Comparison of ENCODE assay signal across 8 mouse cellular contexts in the genomic region with DNA sequence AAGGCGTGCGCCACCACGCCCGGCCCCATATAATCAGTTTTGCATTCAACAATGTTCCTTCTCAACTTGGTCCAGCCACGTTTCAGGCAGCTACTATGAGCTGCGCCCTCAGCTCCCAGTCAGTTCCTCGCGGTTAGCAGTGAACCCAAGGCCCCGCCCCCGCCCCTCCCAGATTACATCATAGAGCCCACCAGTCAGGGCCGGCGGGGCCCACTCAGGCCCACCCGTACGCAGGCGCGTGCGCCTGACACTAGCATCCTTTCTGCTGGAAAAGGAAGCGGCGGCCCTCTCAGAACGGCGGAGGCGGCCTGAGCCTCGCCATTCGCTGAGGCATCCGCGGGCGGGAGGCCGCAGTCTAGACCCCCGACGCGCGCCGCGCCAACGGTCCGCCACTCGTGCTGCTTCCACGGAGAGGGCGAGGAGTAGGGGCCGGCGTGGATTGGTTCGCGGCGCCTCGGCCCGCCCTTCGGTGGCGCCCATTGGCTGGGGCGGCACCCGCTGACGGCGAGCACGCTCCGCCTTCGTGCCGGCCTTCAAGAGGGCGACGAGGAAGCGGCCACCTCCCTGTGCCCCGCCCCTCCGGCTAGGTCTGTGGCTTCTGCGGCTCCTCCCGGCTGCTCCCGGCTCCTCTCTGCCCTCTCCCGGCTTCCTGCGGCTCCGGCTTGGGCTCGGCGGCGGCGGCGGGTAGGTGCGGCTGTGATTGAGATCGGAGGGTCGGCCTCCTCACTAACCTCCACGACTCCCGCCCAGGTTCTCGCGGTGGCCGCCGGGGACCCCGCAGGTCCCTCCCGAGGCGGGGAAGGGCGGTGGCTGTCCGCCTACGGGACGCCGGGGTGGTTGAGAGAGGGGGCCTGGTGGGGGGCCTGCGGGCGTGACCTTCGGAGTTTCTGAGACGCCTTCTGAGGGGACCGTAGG. TPM values are rescaled to one million over a fixed set of nuclear protein-coding genes. Genes with fewer than 3 reads are reported as not detected.
DNase-seq lines count a peak whose midpoint lies in the region; ATAC-seq lines count a peak whose summit lies in the region.

A gene (plus strand): TSS at position 204 of the 915 bp plus-strand sequence.

- H3K27me3 ChIP-seq in forebrain, embryonic 11.5 days (ENCODE audit: control insufficient read depth, insufficient read depth, low read length), result no peaks in the 10 kb centered on the region
- H3K27me3 ChIP-seq in heart, embryonic 16.5 days (ENCODE audit: control insufficient read depth, insufficient read depth, low read length), result no peaks in the 10 kb centered on the region
- H3K27me3 ChIP-seq in liver, embryonic 15.5 days, result peaks cover 23% of the 10 kb centered on the region
- H3K27me3 ChIP-seq in neural tube, embryonic 12.5 days (replicated peaks), result no peaks in the 10 kb centered on the region

- peak within 1 kb of the TSS; percentile 84 for H3K4me2 ChIP-seq in forebrain, embryonic 11.5 days (ENCODE audit: low read depth, low read length, severe bottlenecking)
- peak within 1 kb of the TSS; percentile 78 for H3K4me2 ChIP-seq in heart, embryonic 16.5 days (ENCODE audit: low read depth, low read length)
- peak within 1 kb of the TSS; percentile 97 for H3K4me2 ChIP-seq in liver, embryonic 15.5 days
- peak within 1 kb of the TSS; percentile 86 for H3K4me2 ChIP-seq in neural tube, embryonic 12.5 days (replicated peaks)

- peak; percentile 94 for DNase-seq in CD8-positive naive resting alpha-beta T cell, adult 2 months (ENCODE audit: low read depth in 2 of 2, low spot score in 2 of 2)
- DNase-seq in c-Kit-positive CD71-negative TER-119-negative erythroid progenitor cells, embryonic 14.5 days (ENCODE audit: low read depth), result peak; percentile 81
- peak; percentile 98 for DNase-seq in forebrain, embryonic 11.5 days (ENCODE audit: low spot score)
- peak; percentile 98 to 99 for DNase-seq in kidney, postnatal 36 days
- peak; percentile 97 for DNase-seq in telencephalon, adult 2 months (ENCODE audit: low read depth, low spot score)

- no peaks in the 10 kb centered on the region for H3K36me3 ChIP-seq in forebrain, embryonic 11.5 days (ENCODE audit: control insufficient read depth, insufficient read depth, low read length)
- no peaks in the 10 kb centered on the region for H3K36me3 ChIP-seq in heart, embryonic 16.5 days (ENCODE audit: control insufficient read depth, insufficient read depth)
- H3K36me3 ChIP-seq in liver, embryonic 15.5 days (replicated peaks), result no peaks in the 10 kb centered on the region
- no peaks in the 10 kb centered on the region for H3K36me3 ChIP-seq in neural tube, embryonic 12.5 days

- peak within 1 kb of the TSS; percentile 96 for H3K27ac ChIP-seq in forebrain, embryonic 11.5 days (ENCODE audit: low read depth, low read length)
- peak within 1 kb of the TSS; percentile 98 for H3K27ac ChIP-seq in heart, embryonic 16.5 days (ENCODE audit: low read length)
- peak within 1 kb of the TSS; percentile 87 for H3K27ac ChIP-seq in liver, embryonic 15.5 days (replicated peaks)
- peak within 1 kb of the TSS; percentile 89 for H3K27ac ChIP-seq in neural tube, embryonic 12.5 days

- 0 out of 2 replicates have a peak, but pooled peaks cover 4% of the 10 kb centered on the region for H3K4me1 ChIP-seq in forebrain, embryonic 11.5 days (replicated peaks; ENCODE audit: control insufficient read depth, insufficient read depth, low read length)
- H3K4me1 ChIP-seq in heart, embryonic 16.5 days (ENCODE audit: control insufficient read depth, insufficient read depth, low read length), result peaks cover 16% of the 10 kb centered on the region
- H3K4me1 ChIP-seq in liver, embryonic 15.5 days (replicated peaks), result peaks cover 26% of the 10 kb centered on the region
- peaks cover 16% of the 10 kb centered on the region for H3K4me1 ChIP-seq in neural tube, embryonic 12.5 days

- peak; percentile 98 for ATAC-seq in forebrain, embryonic 11.5 days (replicated peaks; ENCODE audit: low FRiP score)
- ATAC-seq in heart, embryonic 16.5 days (replicated peaks; ENCODE audit: extremely low read depth, insufficient read depth, low FRiP score), result peak; percentile 96
- ATAC-seq in liver, embryonic 15.5 days (ENCODE audit: insufficient read depth), result peak; percentile 98
- peak; percentile 99 for ATAC-seq in neural tube, embryonic 12.5 days (ENCODE audit: low FRiP score, low read depth)

- H3K9ac ChIP-seq in forebrain, embryonic 11.5 days (ENCODE audit: low read length), result peak within 1 kb of the TSS; percentile 83
- H3K9ac ChIP-seq in heart, embryonic 16.5 days (ENCODE audit: low read length), result peak within 1 kb of the TSS; percentile 99
- H3K9ac ChIP-seq in liver, embryonic 15.5 days, result peak within 1 kb of the TSS; percentile 61
- peak within 1 kb of the TSS; percentile 86 for H3K9ac ChIP-seq in neural tube, embryonic 12.5 days

- H3K9me3 ChIP-seq in forebrain, embryonic 11.5 days (ENCODE audit: control insufficient read depth, low read length), result no peaks in the 10 kb centered on the region
- no peaks in the 10 kb centered on the region for H3K9me3 ChIP-seq in heart, embryonic 16.5 days (replicated peaks; ENCODE audit: control insufficient read depth, low read length)
- no peaks in the 10 kb centered on the region for H3K9me3 ChIP-seq in liver, embryonic 15.5 days (replicated peaks)
- no peaks in the 10 kb centered on the region for H3K9me3 ChIP-seq in neural tube, embryonic 12.5 days

- WGBS in forebrain, embryonic 11.5 days, result under 1% methylated on average over 90 of the region's 94 CpGs
- under 1% methylated on average over 89 of the region's 94 CpGs for WGBS in heart, embryonic 16.5 days
- WGBS in liver, embryonic 15.5 days (ENCODE audit: insufficient replicate concordance), result under 1% methylated on average over 94 of the region's 94 CpGs
- WGBS in neural tube, embryonic 12.5 days, result under 1% methylated on average over 94 of the region's 94 CpGs

- peak within 1 kb of the TSS; percentile 80 for H3K4me3 ChIP-seq in forebrain, embryonic 11.5 days (ENCODE audit: low read depth, low read length)
- H3K4me3 ChIP-seq in heart, embryonic 16.5 days (ENCODE audit: low read length), result peak within 1 kb of the TSS; percentile 96
- H3K4me3 ChIP-seq in liver, embryonic 15.5 days (replicated peaks), result peak within 1 kb of the TSS; percentile 73
- peak within 1 kb of the TSS; percentile 86 for H3K4me3 ChIP-seq in neural tube, embryonic 12.5 days

RNA-seq across cellular contexts. Expression of the gene that starts here (rescaled TPM):
- polyA plus RNA-seq in forebrain, embryonic 11.5 days (2014; fragmentation: Nextera tagmentation; extraction: Ambion mirVana), result 76.2 and 77.7 TPM in 2 replicates
- 88.0 and 89.1 TPM in 2 replicates for polyA plus RNA-seq in heart, embryonic 16.5 days (2015; fragmentation: Nextera tagmentation; extraction: Ambion mirVana)
- polyA plus RNA-seq in liver, embryonic 15.5 days (2015; fragmentation: Nextera tagmentation; extraction: Ambion mirVana), result 11.9 and 12.7 TPM in 2 replicates
- 141 and 161 TPM in 2 replicates for polyA plus RNA-seq in neural tube, embryonic 12.5 days (2016; fragmentation: Nextera tagmentation; extraction: Ambion mirVana)

Comparison
In these comparisons a context has a peak if more than half of its experiments do, and no peak if none do; other contexts are left out.
1. Peak in every context shown above with its lines: DNase-seq, ATAC-seq, H3K4me3 ChIP-seq and H3K27ac ChIP-seq.